8 mouse cellular contexts compared by ENCODE assay signal in the genomic region with DNA sequence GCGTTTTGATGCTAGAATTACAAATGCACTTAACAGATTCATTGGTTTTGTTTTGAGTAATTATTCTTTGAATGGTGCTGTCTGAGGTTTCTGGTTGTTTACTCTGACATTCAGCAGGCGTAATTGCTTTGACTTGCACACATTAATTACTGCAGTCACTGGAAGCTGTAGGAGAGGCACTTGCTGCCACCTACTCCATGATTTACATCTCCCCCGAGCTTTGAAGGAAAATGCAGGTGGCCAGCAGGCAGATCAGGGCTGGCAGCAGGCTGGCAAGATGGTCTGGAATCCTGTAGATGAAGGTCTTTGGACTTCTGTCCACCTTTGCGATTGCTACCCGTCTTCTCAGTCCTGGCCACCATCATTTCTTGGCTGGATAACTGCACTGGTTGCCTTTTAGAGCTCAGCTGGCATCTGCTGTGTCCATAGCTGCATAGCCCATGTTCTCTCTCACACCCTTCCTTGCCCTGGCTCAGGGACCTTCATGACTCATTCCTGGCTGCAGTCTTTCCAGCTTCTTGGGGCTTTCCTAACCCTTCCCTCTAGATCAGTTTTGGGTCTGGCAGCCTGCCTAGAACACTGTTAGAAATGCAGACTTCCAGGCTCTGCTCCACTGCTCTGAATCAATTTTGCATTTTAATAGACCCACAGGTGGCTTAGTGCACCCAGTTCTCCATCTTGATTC.
DNase-seq lines count a peak whose midpoint lies in the region; ATAC-seq lines count a peak whose summit lies in the region.

No protein-coding gene starts in this region.

- WGBS in forebrain, embryonic 16.5 days = 68% methylated on average over 5 of the region's 5 CpGs
- WGBS in forebrain, embryonic 10.5 days = 87% methylated on average over 5 of the region's 5 CpGs
- WGBS in liver, embryonic 11.5 days = 72% methylated on average over 5 of the region's 5 CpGs

- ATAC-seq in forebrain, embryonic 16.5 days = peak; percentile 54; the same call in 1 of the 2 replicates
- ATAC-seq in liver, embryonic 11.5 days (replicated peaks; ENCODE audit: low FRiP score) = no peak

- H3K9me3 ChIP-seq in forebrain, embryonic 16.5 days (ENCODE audit: control insufficient read depth, low read length) = no peaks in the 10 kb centered on the region
- no peaks in the 10 kb centered on the region for H3K9me3 ChIP-seq in forebrain, embryonic 10.5 days
- H3K9me3 ChIP-seq in liver, embryonic 11.5 days (ENCODE audit: control insufficient read depth, low read length) = no peaks in the 10 kb centered on the region

- H3K4me3 ChIP-seq in forebrain, embryonic 16.5 days (replicated peaks; ENCODE audit: low read length) = no peak overlapping the region
- no peak overlapping the region for H3K4me3 ChIP-seq in forebrain, embryonic 10.5 days
- no peak overlapping the region for H3K4me3 ChIP-seq in liver, embryonic 11.5 days (ENCODE audit: low read depth, low read length)

- peaks cover 12% of the 10 kb centered on the region; the same call in 1 of the 2 replicates for H3K4me1 ChIP-seq in forebrain, embryonic 16.5 days (replicated peaks; ENCODE audit: control insufficient read depth, insufficient read depth, low read length)
- peaks cover 10% of the 10 kb centered on the region for H3K4me1 ChIP-seq in forebrain, embryonic 10.5 days
- no peaks in the 10 kb centered on the region for H3K4me1 ChIP-seq in liver, embryonic 11.5 days (replicated peaks; ENCODE audit: control insufficient read depth, insufficient read depth, low read length)

- no peak overlapping the region for H3K27ac ChIP-seq in forebrain, embryonic 16.5 days (ENCODE audit: low read length)
- H3K27ac ChIP-seq in forebrain, embryonic 10.5 days = no peak overlapping the region
- no peak overlapping the region for H3K27ac ChIP-seq in liver, embryonic 11.5 days (ENCODE audit: low read depth, low read length)

- no peak for DNase-seq in forebrain, embryonic 10.5 days (ENCODE audit: extremely low spot score, low spot score)
- peak; percentile 93 for DNase-seq in Muller cell, postnatal 12 days (ENCODE audit: inconsistent ontology term)
- peak; percentile 57 to 74 for DNase-seq in cerebellum, postnatal 36 days
- peak; percentile 86 to 87 for DNase-seq in kidney, adult 8-10 months
- peak; percentile 54 to 63 for DNase-seq in lung, postnatal 4 days
- DNase-seq in liver, embryonic 11.5 days (ENCODE audit: low spot score) = no peak
- DNase-seq in spleen, adult 12 weeks (ENCODE audit: low spot score) = no peak

- no peaks in the 10 kb centered on the region for H3K27me3 ChIP-seq in forebrain, embryonic 16.5 days (replicated peaks; ENCODE audit: control insufficient read depth, insufficient read depth, low read length)
- no peaks in the 10 kb centered on the region for H3K27me3 ChIP-seq in forebrain, embryonic 10.5 days (ENCODE audit: poor library complexity, severe bottlenecking)
- H3K27me3 ChIP-seq in liver, embryonic 11.5 days (replicated peaks; ENCODE audit: control insufficient read depth, insufficient read depth, low read length) = no peaks in the 10 kb centered on the region

- H3K9ac ChIP-seq in forebrain, embryonic 16.5 days (replicated peaks; ENCODE audit: low read depth, low read length) = no peak overlapping the region
- no peak overlapping the region for H3K9ac ChIP-seq in liver, embryonic 11.5 days (ENCODE audit: low read depth, low read length)

- no peaks in the 10 kb centered on the region for H3K36me3 ChIP-seq in forebrain, embryonic 16.5 days (ENCODE audit: control insufficient read depth, insufficient read depth)
- H3K36me3 ChIP-seq in forebrain, embryonic 10.5 days (replicated peaks) = no peaks in the 10 kb centered on the region
- H3K36me3 ChIP-seq in liver, embryonic 11.5 days (ENCODE audit: control insufficient read depth, insufficient read depth, low read length) = no peaks in the 10 kb centered on the region

- no peak overlapping the region for H3K4me2 ChIP-seq in forebrain, embryonic 16.5 days (ENCODE audit: low read length)
- H3K4me2 ChIP-seq in liver, embryonic 11.5 days = no peak overlapping the region

Comparison
In these comparisons a context has a peak if more than half of its experiments do, and no peak if none do; other contexts are left out.
1. DNase-seq: peak in Muller cell, postnatal 12 days (single experiment), cerebellum, postnatal 36 days (2 of 2), kidney, adult 8-10 months (2 of 2) and lung, postnatal 4 days (2 of 2); none in forebrain, embryonic 10.5 days (single experiment), liver, embryonic 11.5 days (single experiment) and spleen, adult 12 weeks (single experiment).